Mouse (Mus musculus): ENCODE results near the gene Brdt.

DNA sequence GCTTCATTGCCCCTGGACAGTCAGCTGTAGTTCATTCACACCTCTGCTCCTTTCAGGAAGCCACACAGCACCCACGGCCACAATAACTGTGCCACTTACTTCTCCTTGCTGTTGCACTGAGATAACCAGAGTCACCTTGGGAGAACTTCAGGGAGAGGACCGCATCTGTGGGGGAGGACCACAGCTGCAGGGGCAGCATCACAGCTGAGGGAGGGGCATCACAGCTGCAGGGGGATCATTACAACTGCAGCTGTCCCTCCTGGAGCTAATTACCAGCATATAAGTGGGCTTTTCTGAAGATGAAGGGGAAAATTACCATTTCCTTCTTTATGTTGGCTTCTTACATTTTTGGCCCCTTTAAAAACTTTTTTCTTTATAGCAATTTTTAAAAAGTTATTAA is 63.5 kb downstream of the Brdt start:
- TF ChIP-seq CTCF (conservative IDR thresholded peaks at IDR 0.05; ENCODE audit: low read length): no peak
- no peak for TF ChIP-seq NANOG (IDR thresholded peaks at IDR 0.05; ENCODE audit: borderline replicate concordance, low read length)
